Mouse (Mus musculus): ENCODE data around the gene Cdkn2c. TPM values are rescaled to one million over a fixed set of nuclear protein-coding genes. Genes with fewer than 3 reads are reported as not detected.

The Cdkn2c gene
- 26.6 and 29.2 TPM in 2 replicates for polyA plus RNA-seq (2015; fragmentation: Nextera tagmentation; extraction: Ambion mirVana)

GRCm38 (mm10) chr4:109666461-109667269, at the start of gene Cdkn2c:
Gene Cdkn2c, minus strand, starts transcription at chr4:109667189.

GRCm38 (mm10) chr4:109676218-109677215, 9.5 kb upstream of the Cdkn2c start, which contains the start of gene Faf1:
Gene Faf1, plus strand, starts transcription at chr4:109676588.

Other genes with a start within 250 kb of the Cdkn2c start
- gene Rnf11, start 182.5 kb downstream of the Cdkn2c start, polyA plus RNA-seq (2015; fragmentation: Nextera tagmentation; extraction: Ambion mirVana) = 34.9 and 39.8 TPM in 2 replicates
- not detected in 2 replicates for gene 4930522H14Rik, start 135.9 kb downstream of the Cdkn2c start, polyA plus RNA-seq (2015; fragmentation: Nextera tagmentation; extraction: Ambion mirVana)
- gene Faf1, start 9.4 kb upstream of the Cdkn2c start, polyA plus RNA-seq (2015; fragmentation: Nextera tagmentation; extraction: Ambion mirVana) = 15.4 and 15.9 TPM in 2 replicates